Mouse (Mus musculus) T-helper 2 cell (primary cell): ENCODE measurements around the gene Shb.

Source experiments
- in situ Hi-C: fragments of 300-600 bp; cut with MboI, MseI; formaldehyde crosslinking; loops from one replicate; pipeline ENCODE4 v1.15.1; 2025; ENCODE audit warnings: high pct_unique_total_duplicates

The Shb gene

GRCm38 (mm10) chr4:45485024-45485423 lies 47.2 kb downstream of the Shb start:
- in situ Hi-C loops: no loop called here

- in situ Hi-C loops: no loop called here
Measured at GRCm38 (mm10) chr4:45483271-45484245, 48.7 kb downstream of the Shb start.

DNA sequence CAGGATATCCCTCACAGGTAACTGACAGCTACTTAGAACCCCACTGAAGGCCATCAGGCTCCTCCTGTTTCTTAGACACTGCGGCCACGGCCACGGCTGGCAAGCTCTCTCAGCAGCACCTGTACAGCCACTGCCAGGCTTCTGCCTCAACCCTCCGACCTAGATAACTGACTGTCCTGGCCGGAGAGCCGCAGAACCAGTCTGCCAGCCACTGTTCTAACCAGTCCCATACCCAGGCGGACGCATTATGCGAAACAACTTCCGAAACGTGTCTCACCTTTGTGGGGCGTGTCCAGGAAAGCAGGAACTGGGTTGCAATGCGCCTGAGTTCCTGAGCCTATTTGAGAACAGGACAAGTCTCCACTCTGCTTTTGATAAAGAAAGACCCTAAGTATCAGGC lies 50.0 kb downstream of the Shb start:
- in situ Hi-C loops: no loop called here

DNA sequence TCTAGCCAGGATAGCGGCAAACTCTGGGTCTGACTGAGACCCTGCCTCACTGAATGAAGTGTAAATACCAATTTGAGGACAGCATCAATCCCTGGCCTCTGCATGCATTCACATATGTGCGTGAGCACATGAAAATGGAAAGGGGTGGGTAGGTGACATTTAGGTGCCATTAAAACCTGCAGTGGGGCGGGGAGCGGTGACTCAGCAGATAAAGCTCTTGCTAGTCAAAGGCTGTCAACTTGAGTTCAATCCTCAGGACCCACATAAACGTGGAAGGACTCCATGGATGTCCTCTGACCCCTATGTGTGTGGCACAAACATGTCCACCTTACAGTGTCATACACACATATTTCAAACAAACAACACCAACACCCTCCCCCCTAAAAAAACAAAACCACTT lies 50.8 kb downstream of the Shb start:
- in situ Hi-C loops: no loop called here

DNA sequence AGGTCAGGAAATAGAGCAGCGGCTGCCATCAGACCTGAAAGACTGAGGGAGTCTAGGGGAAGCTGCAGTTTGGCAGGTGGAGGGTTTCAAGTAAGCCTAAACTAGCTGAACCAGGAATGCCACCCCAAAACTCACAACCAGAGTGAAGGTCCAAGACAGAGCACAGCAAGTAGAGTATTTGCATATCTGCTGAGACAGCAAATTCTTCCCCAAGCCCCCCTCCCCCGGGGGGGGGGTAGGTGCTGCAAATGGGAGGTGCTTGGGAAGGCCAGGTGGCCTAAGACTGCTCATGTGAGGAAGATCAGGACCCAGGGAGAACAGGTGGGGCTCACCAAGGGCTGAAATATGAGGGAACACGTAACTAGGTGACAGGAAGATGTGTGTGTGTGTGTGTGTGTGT lies 51.7 kb downstream of the Shb start:
- in situ Hi-C loops: no loop called here

- in situ Hi-C loops: no loop called here
Measured at GRCm38 (mm10) chr4:45479433-45479832, 52.8 kb downstream of the Shb start.

DNA sequence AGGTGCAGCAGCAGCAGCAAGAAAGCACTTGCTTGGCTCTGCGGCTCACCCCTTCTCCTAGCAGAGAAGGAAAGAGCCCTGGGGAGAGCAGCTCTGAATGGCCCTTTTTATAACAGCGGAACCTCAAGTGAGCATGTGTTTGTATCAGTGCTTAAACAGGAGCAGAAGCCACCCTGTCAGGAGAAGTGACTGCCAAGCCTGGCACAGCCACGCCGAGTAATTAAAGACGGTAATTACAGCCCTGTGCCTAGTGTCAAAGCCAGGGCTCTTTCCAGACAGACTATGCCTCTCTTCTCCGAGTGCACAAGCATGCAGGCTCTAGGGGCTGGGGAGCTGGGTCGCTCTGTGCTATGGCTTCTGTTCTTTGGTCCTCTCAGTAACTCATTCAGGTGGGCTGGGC lies 54.1 kb downstream of the Shb start:
- in situ Hi-C loops: no loop called here

GRCm38 (mm10) chr4:45477047-45477446 lies 55.2 kb downstream of the Shb start:
- in situ Hi-C loops: no loop called here

DNA sequence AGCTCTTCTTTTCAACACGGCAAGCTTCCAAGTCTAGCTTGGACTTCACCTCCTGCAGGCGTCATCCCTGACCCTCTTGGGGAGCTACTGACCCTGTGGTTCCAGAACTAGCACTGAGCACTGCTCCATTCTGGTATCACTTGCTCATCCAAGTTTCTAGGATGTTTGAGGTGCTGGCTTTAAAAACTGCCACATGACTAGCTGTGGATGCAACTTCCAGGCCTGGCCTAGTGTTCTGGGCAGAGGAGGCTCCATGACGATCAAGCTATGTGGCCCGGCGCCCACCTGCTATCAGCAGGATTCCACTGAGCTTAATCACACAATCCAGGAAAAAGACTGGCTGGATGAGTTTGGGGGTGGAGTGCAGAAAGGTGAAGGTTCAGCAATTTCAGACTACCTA lies 57.4 kb downstream of the Shb start:
- in situ Hi-C loops: no loop called here

DNA sequence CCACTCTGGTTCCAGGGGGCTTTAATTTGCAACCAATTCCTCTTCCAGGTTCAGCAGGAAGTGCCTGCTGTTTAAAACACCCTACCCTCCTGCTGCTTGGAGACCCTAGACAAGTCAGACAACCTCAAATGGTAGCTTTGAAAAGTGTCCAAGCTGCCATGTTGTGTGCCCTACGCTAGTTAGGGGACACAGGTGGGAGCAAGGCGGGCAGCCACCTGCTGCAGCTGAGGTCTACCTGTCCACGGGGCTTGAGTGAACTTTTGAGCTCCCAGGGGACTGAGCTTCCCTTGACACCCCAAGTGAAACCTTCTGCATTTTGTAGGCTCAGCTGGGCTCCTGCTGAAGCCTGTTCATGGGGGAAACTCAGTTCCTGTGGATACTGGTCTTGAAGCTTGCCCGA lies 58.1 kb downstream of the Shb start:
- in situ Hi-C loops: no loop called here

GRCm38 (mm10) chr4:45473129-45473528 lies 59.1 kb downstream of the Shb start:
- in situ Hi-C loops: no loop called here

DNA sequence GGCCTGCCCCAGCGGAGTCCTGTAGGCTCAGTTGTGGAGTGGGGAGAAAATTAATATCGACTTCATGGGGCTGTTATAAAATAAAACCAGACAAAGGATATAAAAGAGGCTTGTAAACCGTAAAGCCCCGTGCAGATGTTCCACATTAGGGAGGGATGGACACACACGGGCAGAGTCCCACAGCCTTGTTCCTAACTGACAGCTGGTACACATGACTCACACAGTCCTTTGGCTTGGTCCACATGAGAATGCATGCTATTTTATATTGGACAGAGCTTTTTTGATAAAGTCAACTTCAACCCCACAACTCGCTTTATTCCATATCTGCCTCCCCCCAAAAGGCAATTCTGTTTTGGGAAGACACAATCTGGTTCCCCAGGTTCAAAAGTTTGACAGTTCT lies 59.6 kb downstream of the Shb start:
- in situ Hi-C loops: no loop called here

DNA sequence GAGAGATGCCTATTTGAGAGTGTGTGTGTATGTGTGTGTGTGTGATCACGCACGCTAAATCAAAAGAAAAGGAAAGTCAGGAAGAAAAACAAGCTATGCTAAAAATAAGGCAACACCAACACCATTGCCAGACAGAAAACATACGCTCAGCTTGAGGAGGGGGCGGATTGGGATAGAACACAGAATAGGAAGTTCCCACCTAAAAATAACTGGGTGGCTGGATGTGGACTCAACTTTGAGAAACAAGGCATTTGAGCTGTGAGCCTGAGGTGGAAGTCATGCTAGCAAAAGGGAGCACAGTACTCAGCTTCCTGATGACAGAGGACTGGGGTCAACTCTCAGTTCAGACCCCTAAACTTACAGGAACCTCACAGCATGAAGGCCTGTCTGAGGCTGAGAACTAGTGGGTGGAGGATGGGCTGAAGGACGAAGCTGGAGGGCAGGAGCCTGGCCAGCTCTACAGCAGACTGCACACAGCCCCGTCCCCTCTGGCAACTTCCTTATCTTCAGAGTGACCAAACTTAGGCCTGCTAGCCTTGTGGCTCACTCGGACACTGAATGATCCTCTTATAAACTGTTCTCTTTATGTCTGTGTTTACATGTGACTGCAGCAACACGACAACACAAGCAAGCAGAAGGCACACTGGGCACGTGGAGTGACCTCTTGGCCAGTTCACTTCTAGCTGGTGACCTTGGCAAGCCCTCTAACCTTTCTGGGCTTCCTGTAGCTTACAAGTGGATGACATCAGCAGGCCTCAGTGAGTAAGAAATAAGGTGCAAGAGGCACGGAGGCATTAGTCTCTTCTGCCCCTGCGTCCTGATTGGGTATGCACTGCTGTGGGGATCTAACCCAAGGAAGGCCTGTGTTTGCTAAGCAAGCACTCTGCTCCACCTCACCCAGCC lies 60.4 kb downstream of the Shb start:
- in situ Hi-C loops: no loop called here

- in situ Hi-C loops: no loop called here
Measured at GRCm38 (mm10) chr4:45469057-45469456, 63.2 kb downstream of the Shb start.

DNA sequence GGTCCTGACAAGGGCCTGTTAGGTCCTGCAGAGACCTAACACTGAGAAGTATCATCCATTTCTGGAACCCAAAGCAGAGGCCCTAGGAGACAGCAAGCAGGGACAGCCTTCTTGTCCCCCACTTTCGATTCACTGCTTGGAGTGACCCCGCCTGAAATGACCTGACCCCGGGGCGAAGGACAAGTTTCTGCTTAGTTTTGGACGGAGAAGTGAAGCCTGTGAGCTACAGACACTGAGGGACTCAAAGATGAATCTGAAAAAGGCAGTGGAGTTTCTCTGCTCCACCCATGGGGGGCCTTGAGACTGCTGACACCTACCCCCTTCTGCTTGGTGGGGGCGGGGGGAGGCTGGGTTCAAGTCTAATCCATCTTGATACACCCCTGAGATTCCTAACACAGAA lies 63.8 kb downstream of the Shb start:
- in situ Hi-C loops: no loop called here

GRCm38 (mm10) chr4:45467115-45467912 lies 65.0 kb downstream of the Shb start:
- in situ Hi-C loops: no loop called here

GRCm38 (mm10) chr4:45464941-45465340 lies 67.3 kb downstream of the Shb start:
- in situ Hi-C loops: no loop called here

GRCm38 (mm10) chr4:45464528-45464927 lies 67.7 kb downstream of the Shb start:
- in situ Hi-C loops: no loop called here

- in situ Hi-C loops: no loop called here
Measured at GRCm38 (mm10) chr4:45464123-45464522, 68.1 kb downstream of the Shb start.

GRCm38 (mm10) chr4:45462628-45463027 lies 69.6 kb downstream of the Shb start:
- in situ Hi-C loops: no loop called here

GRCm38 (mm10) chr4:45461661-45462060 lies 70.6 kb downstream of the Shb start:
- in situ Hi-C loops: no loop called here

- in situ Hi-C loops: no loop called here
Measured at GRCm38 (mm10) chr4:45459375-45459774, 72.9 kb downstream of the Shb start.
